In the genomic region with DNA sequence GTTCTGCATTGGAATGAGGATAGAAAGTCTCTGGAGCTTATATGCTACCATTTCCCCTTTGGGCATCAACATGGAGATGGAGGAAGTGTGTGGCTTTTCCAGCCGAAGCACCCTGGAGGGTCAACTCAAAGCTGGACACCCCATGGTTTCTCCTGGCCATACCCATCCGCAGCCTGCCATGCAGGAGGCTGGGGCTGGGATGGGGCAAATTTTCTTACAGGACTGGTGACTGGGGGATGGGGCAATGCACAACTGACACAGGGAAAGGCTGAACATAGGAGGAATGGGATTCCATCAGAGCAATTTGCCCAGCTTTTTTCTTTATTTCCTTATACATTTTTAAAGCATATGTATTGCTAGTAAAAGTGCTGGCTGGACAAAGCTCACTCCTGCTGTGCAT, we compare ENCODE assay signal across 19 mouse cellular contexts.
DNase-seq lines count a peak whose midpoint lies in the region; ATAC-seq and TF ChIP-seq lines count a peak whose summit lies in the region.
"Had no signal": no experiment of that assay in that cellular context is flagged by ENCODE, and none has a peak within 500 bp of the region (broad histone marks: within the 10 kb centered on the region; RNA-seq: fewer than 3 reads in every experiment).

No protein-coding gene starts in this region.

- WGBS in cerebellum, adult 2 months, result 19% methylated on average over 2 of the region's 2 CpGs
- WGBS in hindbrain, embryonic 13.5 days, result 74% methylated on average over 2 of the region's 2 CpGs
- WGBS in hindbrain, embryonic 11.5 days, result 61% methylated on average over 2 of the region's 2 CpGs
- 84% methylated on average over 2 of the region's 2 CpGs for WGBS in neural tube, embryonic 13.5 days

- TF ChIP-seq CTCF in cerebellum, adult 2 months (IDR thresholded peaks at IDR 0.05; ENCODE audit: borderline replicate concordance, insufficient read depth, low read depth, low read length), result no peak

- H3K4me1 ChIP-seq in cerebellum, adult 2 months (ENCODE audit: control insufficient read depth, insufficient read depth, low read length), result peaks cover 26% of the 10 kb centered on the region; the same call in 1 of the 2 replicates
- no peaks in the 10 kb centered on the region for H3K4me1 ChIP-seq in hindbrain, embryonic 13.5 days (replicated peaks)
- H3K4me1 ChIP-seq in hindbrain, embryonic 11.5 days (replicated peaks; ENCODE audit: control insufficient read depth, insufficient read depth, low read length), result no peaks in the 10 kb centered on the region
- H3K4me1 ChIP-seq in neural tube, embryonic 13.5 days (replicated peaks), result 0 out of 2 replicates have a peak, but pooled peaks cover 2% of the 10 kb centered on the region
- H3K4me1 ChIP-seq: heart, embryonic 10.5 days; heart, embryonic 13.5 days; hindbrain, embryonic 12.5 days; intestine, embryonic 15.5 days had no signal

- no peaks in the 10 kb centered on the region for H3K27me3 ChIP-seq in cerebellum, adult 2 months (ENCODE audit: control insufficient read depth, insufficient read depth, low read length)
- H3K27me3 ChIP-seq in hindbrain, embryonic 13.5 days, result no peaks in the 10 kb centered on the region
- no peaks in the 10 kb centered on the region for H3K27me3 ChIP-seq in hindbrain, embryonic 11.5 days (ENCODE audit: control insufficient read depth, insufficient read depth, low read length)
- no peaks in the 10 kb centered on the region for H3K27me3 ChIP-seq in neural tube, embryonic 13.5 days
- H3K27me3 ChIP-seq: heart, embryonic 13.5 days; hindbrain, embryonic 12.5 days; intestine, embryonic 15.5 days; Patski had no signal

- H3K9me3 ChIP-seq in hindbrain, embryonic 13.5 days, result no peaks in the 10 kb centered on the region
- H3K9me3 ChIP-seq in hindbrain, embryonic 11.5 days (ENCODE audit: control insufficient read depth, low read length), result no peaks in the 10 kb centered on the region
- no peaks in the 10 kb centered on the region for H3K9me3 ChIP-seq in neural tube, embryonic 13.5 days
- H3K9me3 ChIP-seq: G1E; heart, embryonic 10.5 days; heart, embryonic 13.5 days; hindbrain, embryonic 12.5 days; intestine, embryonic 15.5 days had no signal

- no peaks in the 10 kb centered on the region for H3K36me3 ChIP-seq in hindbrain, embryonic 13.5 days
- no peaks in the 10 kb centered on the region for H3K36me3 ChIP-seq in hindbrain, embryonic 11.5 days (ENCODE audit: control insufficient read depth, insufficient read depth, low read length)
- no peaks in the 10 kb centered on the region for H3K36me3 ChIP-seq in neural tube, embryonic 13.5 days
- H3K36me3 ChIP-seq: G1E; heart, embryonic 10.5 days; heart, embryonic 13.5 days; hindbrain, embryonic 12.5 days; intestine, embryonic 15.5 days had no signal

- H3K27ac ChIP-seq in cerebellum, adult 2 months (ENCODE audit: insufficient read depth, low read length), result peak overlapping the region; percentile 68; the same call in 1 of the 2 replicates
- peak overlapping the region; percentile 50 for H3K27ac ChIP-seq in hindbrain, embryonic 13.5 days
- no peak overlapping the region for H3K27ac ChIP-seq in hindbrain, embryonic 11.5 days (ENCODE audit: low read depth, low read length)
- peak overlapping the region; percentile 64 for H3K27ac ChIP-seq in neural tube, embryonic 13.5 days (replicated peaks)
- H3K27ac ChIP-seq: heart, adult 2 months; heart, embryonic 10.5 days; heart, embryonic 13.5 days; hindbrain, embryonic 12.5 days; intestine, embryonic 15.5 days had no signal

- H3K4me3 ChIP-seq in cerebellum, adult 2 months (replicated peaks; ENCODE audit: insufficient read depth, low read depth, low read length), result no peak overlapping the region
- H3K4me3 ChIP-seq in hindbrain, embryonic 13.5 days, result no peak overlapping the region
- H3K4me3 ChIP-seq in hindbrain, embryonic 11.5 days (ENCODE audit: low read depth, low read length), result no peak overlapping the region
- H3K4me3 ChIP-seq in neural tube, embryonic 13.5 days, result no peak overlapping the region
- H3K4me3 ChIP-seq: heart, adult 2 months; heart, embryonic 10.5 days; heart, embryonic 13.5 days; hindbrain, embryonic 12.5 days; intestine, embryonic 15.5 days had no signal

- ATAC-seq in hindbrain, embryonic 13.5 days (ENCODE audit: low FRiP score), result no peak
- ATAC-seq in hindbrain, embryonic 11.5 days (ENCODE audit: low FRiP score), result no peak
- ATAC-seq in neural tube, embryonic 13.5 days (ENCODE audit: low read depth), result no peak
- ATAC-seq in granulocyte monocyte progenitor cell, adult 5-6 weeks (replicated peaks; ENCODE audit: poor library complexity, severe bottlenecking), result no peak
- ATAC-seq: intestine, embryonic 15.5 days; Patski had no signal

- TF ChIP-seq POLR2A in cerebellum, adult 2 months (IDR thresholded peaks at IDR 0.05; ENCODE audit: borderline replicate concordance, insufficient read depth, low read length), result no peak

- no peak for DNase-seq in cerebellum, adult 2 months
- DNase-seq in cerebellum, adult 8-10 months, result no peak
- no peak for DNase-seq in hindbrain, embryonic 11.5 days (ENCODE audit: low spot score)
- no peak for DNase-seq in neural tube, embryonic 10.5 days (ENCODE audit: extremely low spot score, low spot score)
- DNase-seq: adrenal gland, postnatal 10 days; adrenal gland, postnatal 36 days; B cell, adult 2 months; gastrocnemius, postnatal 25 days; heart, adult 2 months; heart, postnatal 4 days had no signal

- H3K9ac ChIP-seq in hindbrain, embryonic 13.5 days, result no peak overlapping the region
- H3K9ac ChIP-seq in hindbrain, embryonic 11.5 days (ENCODE audit: low read depth, low read length), result no peak overlapping the region
- 0 out of 2 replicates have a peak overlapping the region, but pooled peaks have one; percentile 22 for H3K9ac ChIP-seq in neural tube, embryonic 13.5 days
- H3K9ac ChIP-seq: heart, embryonic 13.5 days; hindbrain, embryonic 12.5 days; intestine, embryonic 15.5 days had no signal

- H3K4me2 ChIP-seq in hindbrain, embryonic 13.5 days, result no peak overlapping the region
- H3K4me2 ChIP-seq in hindbrain, embryonic 11.5 days (replicated peaks; ENCODE audit: low read depth, low read length), result no peak overlapping the region
- no peak overlapping the region for H3K4me2 ChIP-seq in neural tube, embryonic 13.5 days
- H3K4me2 ChIP-seq: heart, embryonic 13.5 days; hindbrain, embryonic 12.5 days; intestine, embryonic 15.5 days had no signal
